8 mouse cellular contexts compared by ENCODE assay signal in genomic region chr15:59203850-59204625, GRCm38 (mm10).
A peak's percentile ranks its signal among the peaks of the same experiment; 100 is the strongest.
DNase-seq lines count a peak whose midpoint lies in the region; TF ChIP-seq lines count a peak whose summit lies in the region.
"Had no signal": no experiment of that assay in that cellular context is flagged by ENCODE, and none has a peak within 500 bp of the region (broad histone marks: within the 10 kb centered on the region; RNA-seq: fewer than 3 reads in every experiment).

No protein-coding gene starts in this region.

- DNase-seq in kidney, adult 18-20 months, result peak; percentile 52
- no peak for DNase-seq in kidney, adult 11 months
- peak; percentile 15 for DNase-seq in ES-E14 (ENCODE audit: low read depth, low spot score)
- peak; percentile 61 for DNase-seq in embryo, embryonic 10.5 days (ENCODE audit: low spot score)
- peak; percentile 62 for DNase-seq in kidney, adult 9 months
- peak; percentile 54 to 68 for DNase-seq in lung, postnatal 4 days
- no peak for DNase-seq in T-cell, adult 2 months (ENCODE audit: low spot score)

- peaks cover 0 to 12% of the 10 kb centered on the region in 2 experiments; a peak in 2 of 4 replicates for H3K4me1 ChIP-seq in ES-E14 (ENCODE audit: control insufficient read depth in 2 of 2, insufficient read depth in 2 of 2, low read length in 2 of 2, poor library complexity in 1 of 2)

- H3K9ac ChIP-seq in ES-E14 (ENCODE audit: insufficient read depth, low read depth, low read length, poor library complexity, severe bottlenecking), result no peak overlapping the region
- H3K9ac ChIP-seq: limb, embryonic 15.5 days had no signal

- in situ Hi-C loops in ES-E14 (cut with MboI; ENCODE audit: low sequenced_read_pairs in 2 of 2, unreplicated experiment in 2 of 2), result no loop called here

- H3K4me3 ChIP-seq in ES-E14 (ENCODE audit: insufficient read depth in 1 of 2, low read depth in 1 of 2, low read length in 2 of 2, poor library complexity in 1 of 2, severe bottlenecking in 1 of 2), result no peak overlapping the region
- H3K4me3 ChIP-seq: limb, embryonic 15.5 days had no signal

- no peaks in the 10 kb centered on the region for H3K36me3 ChIP-seq in ES-E14 (ENCODE audit: control insufficient read depth, insufficient read depth, low read length, poor library complexity, severe bottlenecking)
- H3K36me3 ChIP-seq: limb, embryonic 15.5 days had no signal

- no peaks in the 10 kb centered on the region for H3K9me3 ChIP-seq in ES-E14 (ENCODE audit: control insufficient read depth, insufficient read depth, low read depth, low read length)
- H3K9me3 ChIP-seq: limb, embryonic 15.5 days had no signal

- H3K27ac ChIP-seq in ES-E14 (ENCODE audit: insufficient read depth, low read depth, low read length, poor library complexity, severe bottlenecking), result no peak overlapping the region
- H3K27ac ChIP-seq: limb, embryonic 15.5 days had no signal

TF ChIP-seq in ES-E14, 5 proteins besides CTCF, POLR2A, EP300 and RAD21:
- TF ChIP-seq ZC3H11A (IDR thresholded peaks at IDR 0.05; ENCODE audit: borderline replicate concordance, low read depth, low read length), result peak; percentile 33; the same call in 1 of the 2 replicates
- TF ChIP-seq MAFK (IDR thresholded peaks at IDR 0.05; ENCODE audit: insufficient read depth, low read depth, low read length), result 0 out of 2 replicates have a peak, but pooled peaks have one; percentile 9
- TF ChIP-seq ZNF384 (IDR thresholded peaks at IDR 0.05; ENCODE audit: low read depth, low read length), result no peak

Comparison
In these comparisons a context has a peak if more than half of its experiments do, and no peak if none do; other contexts are left out.
1. DNase-seq: peak in kidney, adult 18-20 months (single experiment), ES-E14 (single experiment), embryo, embryonic 10.5 days (single experiment), kidney, adult 9 months (single experiment) and lung, postnatal 4 days (2 of 2); none in kidney, adult 11 months (single experiment) and T-cell, adult 2 months (single experiment).